Mouse (Mus musculus) myocyte (in vitro differentiated cells): Measurements from ENCODE around the gene Sipa1l1. TPM values are rescaled to one million over a fixed set of nuclear protein-coding genes. Genes with fewer than 3 reads are reported as not detected.

ENCODE experiments used
- H3K27me3 ChIP-seq: one replicate; pipeline ENCODE4 v1.6.1; 2011; ENCODE audit not compliant: control insufficient read depth, insufficient read depth, insufficient read length
- H3K36me3 ChIP-seq: one replicate; pipeline ENCODE4 v1.6.1; 2011; ENCODE audit not compliant: control insufficient read depth, insufficient read depth
- H3K4me2 ChIP-seq: one replicate; pipeline ENCODE4 v1.6.1; 2011; ENCODE audit warnings: low read depth, control low read depth
- H3K4me3 ChIP-seq: one replicate; pipeline ENCODE4 v1.5.1; 2011; ENCODE audit warnings: mild to moderate bottlenecking, control low read depth, moderate library complexity
- H3K79me2 ChIP-seq: one replicate; pipeline ENCODE4 v1.6.1; 2011; ENCODE audit not compliant: control insufficient read depth, insufficient read depth
- H3ac ChIP-seq: one replicate; pipeline ENCODE4 v1.6.1; 2011; ENCODE audit not compliant: control insufficient read depth, insufficient read length
- CEBPB ChIP-seq: IDR thresholded peaks from 2 replicates; pipeline ENCODE4 v1.6.1; 2011; ENCODE audit warnings: mild to moderate bottlenecking, moderate library complexity; ENCODE audit not compliant: poor library complexity, insufficient read depth, severe bottlenecking
- E2F4 ChIP-seq: IDR thresholded peaks from one replicate; pipeline ENCODE4 v1.6.1; 2011; ENCODE audit warnings: mild to moderate bottlenecking, control low read depth, moderate library complexity; ENCODE audit not compliant: insufficient read depth
- MAX ChIP-seq: IDR thresholded peaks from one replicate; pipeline ENCODE4 v1.6.1; 2011; ENCODE audit warnings: low read depth, mild to moderate bottlenecking, control low read depth
- MYOD1 ChIP-seq, 3 experiments: IDR thresholded peaks; one replicate each; pipeline ENCODE4 v1.6.1; 2011; ENCODE audit warnings: control low read depth in 2 of 3, low read depth in 2 of 3, mild to moderate bottlenecking in 2 of 3, moderate library complexity in 1 of 3; ENCODE audit not compliant: insufficient read length in 2 of 3, control insufficient read depth in 1 of 3
- MYOG ChIP-seq, 3 experiments: IDR thresholded peaks; one replicate each; pipeline ENCODE4 v1.6.1; 2011; ENCODE audit warnings: control low read depth in 2 of 3, low read depth in 2 of 3, mild to moderate bottlenecking in 2 of 3; ENCODE audit not compliant: insufficient read length in 2 of 3, control insufficient read depth in 1 of 3, insufficient read depth in 1 of 3
- POLR2A ChIP-seq: IDR thresholded peaks from one replicate; pipeline ENCODE4 v1.6.1; 2011; ENCODE audit warnings: low read depth, mild to moderate bottlenecking, control low read depth, moderate library complexity; ENCODE audit not compliant: insufficient read length
- POLR2AphosphoS2 ChIP-seq: IDR thresholded peaks from one replicate; pipeline ENCODE4 v1.6.1; 2011; ENCODE audit warnings: low read depth, control low read depth; ENCODE audit not compliant: insufficient read length
- REST ChIP-seq: IDR thresholded peaks from one replicate; pipeline ENCODE4 v1.6.1; 2011; ENCODE audit warnings: mild to moderate bottlenecking, control low read depth, moderate library complexity; ENCODE audit not compliant: insufficient read depth, insufficient read length
- SRF ChIP-seq: IDR thresholded peaks from one replicate; pipeline ENCODE4 v1.6.1; 2011; ENCODE audit warnings: low read depth; ENCODE audit not compliant: control insufficient read depth, insufficient read length
- TCF12 ChIP-seq: IDR thresholded peaks from one replicate; pipeline ENCODE4 v1.6.1; 2011; ENCODE audit warnings: mild to moderate bottlenecking, control low read depth; ENCODE audit not compliant: poor library complexity, insufficient read depth, severe bottlenecking
- TCF3 ChIP-seq: IDR thresholded peaks from one replicate; pipeline ENCODE4 v1.6.1; 2011; ENCODE audit warnings: low read depth, control low read depth; ENCODE audit not compliant: insufficient read length
- USF1 ChIP-seq: IDR thresholded peaks from one replicate; pipeline ENCODE4 v1.6.1; 2011; ENCODE audit warnings: low read depth, mild to moderate bottlenecking, control low read depth, moderate library complexity
- polyA plus RNA-seq: library from polyadenylated mRNA; unstranded; fragments of >200 nt; fragmentation: generic; extraction: Trizol; gene quantifications from one replicate; pipeline ENCODE4 v1.2.1, GENCODE M21; 2012; ENCODE audit warnings: missing spikeins

The Sipa1l1 gene
- polyA plus RNA-seq, 1 experiment, result 22.5 TPM

GRCm38 (mm10) chr12:82397193-82397592, 228.1 kb downstream of the Sipa1l1 start:
- Histone ChIP-seq H3K36me3 (peaks cover 7% of the 10 kb centered on the region), H3ac (no peak overlapping the region), H3K79me2 (no peaks in the 10 kb centered on the region), H3K27me3 (no peaks in the 10 kb centered on the region), H3K4me2 (no peak overlapping the region), H3K4me3 (no peak overlapping the region)
- TF ChIP-seq TCF3 (no peak), REST (no peak), SRF (no peak), TCF12 (no peak), MAX (no peak), CEBPB (no peak)

GRCm38 (mm10) chr12:82397751-82398150, 228.6 kb downstream of the Sipa1l1 start:
- TF ChIP-seq MYOD1 (IDR thresholded peaks at IDR 0.05; ENCODE audit: control insufficient read depth in 1 of 3, insufficient read length in 2 of 3, low read depth in 2 of 3), result no peak
- TF ChIP-seq USF1, result no peak
- no peak for TF ChIP-seq CEBPB
- H3K36me3 ChIP-seq, result peaks cover 7% of the 10 kb centered on the region
- no peak overlapping the region for H3ac ChIP-seq
- H3K79me2 ChIP-seq, result no peaks in the 10 kb centered on the region
- H3K27me3 ChIP-seq, result no peaks in the 10 kb centered on the region
- H3K4me3 ChIP-seq, result no peak overlapping the region
- no peak overlapping the region for H3K4me2 ChIP-seq

- Histone ChIP-seq H3ac (no peak overlapping the region), H3K27me3 (no peaks in the 10 kb centered on the region), H3K79me2 (no peaks in the 10 kb centered on the region), H3K36me3 (peaks cover 13% of the 10 kb centered on the region), H3K4me2 (no peak overlapping the region), H3K4me3 (no peak overlapping the region)
- TF ChIP-seq MYOD1 (IDR thresholded peaks at IDR 0.05; ENCODE audit: control insufficient read depth in 1 of 3, insufficient read length in 2 of 3, low read depth in 2 of 3), result no peak
- no peak for TF ChIP-seq SRF
- no peak for TF ChIP-seq TCF3
- no peak for TF ChIP-seq TCF12
- no peak for TF ChIP-seq CEBPB
- TF ChIP-seq POLR2A, result no peak
- TF ChIP-seq MAX, result no peak
- no peak for TF ChIP-seq POLR2AphosphoS2
- no peak for TF ChIP-seq USF1
- no peak for TF ChIP-seq E2F4
- no peak for TF ChIP-seq REST
These were observed 229.8 kb downstream of the Sipa1l1 start for GRCm38 (mm10) chr12:82398926-82399325.

GRCm38 (mm10) chr12:82399971-82400720, 231.0 kb downstream of the Sipa1l1 start:
- H3K4me3 ChIP-seq, result no peak overlapping the region
- no peaks in the 10 kb centered on the region for H3K27me3 ChIP-seq
- H3K79me2 ChIP-seq, result no peaks in the 10 kb centered on the region
- peaks cover 13% of the 10 kb centered on the region for H3K36me3 ChIP-seq
- no peak overlapping the region for H3K4me2 ChIP-seq
- H3ac ChIP-seq, result no peak overlapping the region
- TF ChIP-seq CEBPB (no peak), MYOG (IDR thresholded peaks at IDR 0.05; ENCODE audit: control insufficient read depth in 1 of 3, insufficient read depth in 1 of 3, insufficient read length in 2 of 3, low read depth in 2 of 3) (peak in 1 of 3 experiments; percentile 5)

- Histone ChIP-seq H3K27me3 (no peaks in the 10 kb centered on the region), H3K36me3 (peaks cover 13% of the 10 kb centered on the region), H3K4me2 (no peak overlapping the region), H3ac (no peak overlapping the region), H3K79me2 (no peaks in the 10 kb centered on the region), H3K4me3 (no peak overlapping the region)
- TF ChIP-seq CEBPB (no peak), MYOD1 (IDR thresholded peaks at IDR 0.05; ENCODE audit: control insufficient read depth in 1 of 3, insufficient read length in 2 of 3, low read depth in 2 of 3) (no peak), SRF (no peak), MYOG (IDR thresholded peaks at IDR 0.05; ENCODE audit: control insufficient read depth in 1 of 3, insufficient read depth in 1 of 3, insufficient read length in 2 of 3, low read depth in 2 of 3) (no peak), USF1 (no peak), E2F4 (no peak), POLR2A (no peak), POLR2AphosphoS2 (no peak), TCF3 (no peak), MAX (no peak), TCF12 (no peak), REST (no peak)
These were observed 231.7 kb downstream of the Sipa1l1 start for GRCm38 (mm10) chr12:82400783-82401182.
